Mouse (Mus musculus) thymus, postnatal 4 days (tissue): ENCODE data around the gene Cab39.
"Not testable (repeated sequence)": the region's sequence is repeated elsewhere in the genome, so short reads cannot be mapped to it uniquely, and the experiment has no call there.

Experiments
- DNase-seq: peaks from one replicate; pipeline ENCODE4 v3.0.0; 2021

Cab39 gene

DNA sequence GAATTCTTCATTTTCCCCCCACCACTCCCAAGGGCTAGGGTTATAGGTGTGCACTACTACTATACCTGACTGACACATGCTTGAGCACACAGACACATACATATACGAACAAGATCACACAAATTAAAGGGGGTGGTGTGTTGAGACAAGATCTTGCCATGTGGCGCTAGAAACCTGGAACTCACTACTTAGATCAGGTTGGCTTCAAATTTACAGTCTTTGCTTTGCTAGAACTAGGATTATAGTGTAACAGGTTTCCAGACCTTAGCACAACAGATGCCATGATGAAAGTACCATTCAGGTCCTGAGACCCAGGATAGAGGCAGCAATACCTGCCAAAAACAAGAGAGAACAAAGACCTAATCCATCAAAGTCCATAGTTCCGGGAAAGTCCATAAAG is 1.8 kb upstream of the Cab39 start:
- DNase-seq = no peak

DNA sequence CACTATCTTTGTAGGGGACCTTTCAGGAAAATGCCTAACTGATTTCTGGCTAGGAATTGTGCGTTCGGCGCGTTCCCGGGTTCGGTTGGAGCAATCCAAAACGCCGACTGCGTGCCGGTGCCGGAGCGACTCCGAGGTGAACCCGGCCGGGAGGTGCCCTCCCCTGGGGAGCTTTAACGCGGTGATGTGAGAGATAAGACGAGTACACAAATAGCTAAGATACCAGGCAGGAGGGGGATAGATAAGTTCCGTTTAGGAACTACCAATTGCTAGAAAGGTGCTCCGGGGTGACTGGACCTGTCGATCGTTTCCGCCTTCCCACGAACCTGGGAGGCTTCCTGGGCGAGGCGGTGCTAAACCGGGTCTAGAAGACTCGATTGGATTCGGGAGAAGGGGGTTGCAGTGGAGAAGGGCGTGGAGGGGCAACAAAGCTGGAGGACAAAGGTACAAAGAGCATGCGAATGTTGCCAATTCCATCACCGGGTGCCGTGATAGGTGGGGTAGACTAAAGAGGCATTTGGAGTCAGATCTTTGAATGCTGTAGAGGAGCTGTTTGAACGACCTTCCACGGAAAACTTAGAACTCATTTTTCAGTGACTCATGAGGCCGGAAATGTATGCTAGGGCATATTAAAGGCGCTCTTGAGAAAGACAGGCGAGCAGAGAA is 998 bp downstream of the Cab39 start:
- DNase-seq = no peak

DNA sequence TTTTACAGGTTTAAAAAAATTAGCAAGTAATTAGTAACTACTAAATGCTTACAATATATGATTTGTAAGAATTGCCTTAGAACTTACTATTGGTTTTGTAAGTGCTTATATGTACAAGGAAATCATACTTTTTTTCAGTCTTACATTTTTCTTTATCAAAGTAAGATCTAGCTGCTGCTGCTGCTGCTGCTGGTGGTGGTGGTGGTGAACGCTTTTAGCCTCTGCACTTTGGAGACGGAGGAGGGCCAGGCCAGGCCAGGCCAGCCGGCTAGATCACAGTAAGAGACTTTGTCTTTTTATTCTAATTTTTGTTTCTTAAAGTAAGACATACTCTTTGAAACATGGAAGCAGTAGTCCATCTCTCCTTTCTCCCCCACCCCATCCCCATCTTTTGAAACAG is 2.0 kb downstream of the Cab39 start:
- DNase-seq = no peak

DNA sequence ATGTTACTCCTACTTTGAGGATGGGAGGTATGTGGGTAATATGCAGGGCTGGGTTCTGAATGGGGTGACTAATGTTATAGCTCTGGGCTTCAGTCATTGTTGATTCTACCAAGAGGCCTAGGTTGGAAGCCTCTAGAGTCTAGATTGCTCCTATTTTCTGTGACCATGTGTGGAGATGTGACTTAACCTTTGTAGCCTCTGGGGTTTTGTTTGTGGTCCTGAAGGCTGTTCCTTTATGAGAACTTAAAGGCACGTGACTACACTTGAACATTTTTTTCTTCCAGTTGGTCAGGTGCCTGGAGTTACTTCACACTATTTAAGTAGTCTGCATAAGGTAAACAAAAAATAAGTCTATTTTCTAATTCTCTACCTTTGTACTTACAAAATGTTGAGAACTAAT is 6.5 kb downstream of the Cab39 start:
- DNase-seq = no peak

DNA sequence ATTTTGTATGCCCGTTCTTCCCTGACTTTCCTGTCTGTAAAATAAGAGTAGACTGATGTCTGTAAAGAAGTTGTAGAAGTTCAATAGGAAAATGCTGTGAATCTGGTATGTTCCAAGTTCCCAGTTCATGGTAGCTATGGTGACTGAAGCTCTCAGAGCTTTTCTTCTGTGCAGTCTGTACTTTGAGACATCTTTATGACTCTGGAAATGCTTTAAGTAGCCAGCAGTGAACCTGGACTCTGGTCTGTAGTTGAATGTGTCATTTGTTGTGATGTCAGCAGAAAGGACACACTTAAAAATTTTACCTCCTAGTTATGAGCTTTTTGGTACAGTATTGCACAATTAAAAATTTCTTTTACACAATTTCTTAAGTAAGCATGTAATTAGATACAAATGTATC is 9.3 kb downstream of the Cab39 start:
- no peak for DNase-seq

DNA sequence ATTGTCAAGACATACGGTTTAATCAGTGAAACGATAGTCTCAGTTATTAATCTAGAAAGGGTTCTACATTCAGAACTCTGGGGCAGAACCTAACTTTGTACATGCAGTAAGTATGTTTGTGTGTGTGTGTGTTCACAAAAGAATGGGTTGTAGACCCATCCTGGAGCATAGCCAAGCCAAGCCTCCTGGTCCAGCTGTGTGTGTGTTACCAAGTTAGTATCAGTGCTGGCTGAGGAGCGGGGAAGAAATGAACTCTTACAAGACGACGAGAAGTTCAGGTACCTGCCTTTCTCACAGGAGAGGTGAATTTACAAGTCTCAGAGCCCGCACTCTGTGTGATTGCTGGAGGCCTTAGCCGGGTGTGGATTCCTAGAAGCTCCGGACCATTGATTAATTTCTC is 11.3 kb downstream of the Cab39 start:
- DNase-seq = no peak

DNA sequence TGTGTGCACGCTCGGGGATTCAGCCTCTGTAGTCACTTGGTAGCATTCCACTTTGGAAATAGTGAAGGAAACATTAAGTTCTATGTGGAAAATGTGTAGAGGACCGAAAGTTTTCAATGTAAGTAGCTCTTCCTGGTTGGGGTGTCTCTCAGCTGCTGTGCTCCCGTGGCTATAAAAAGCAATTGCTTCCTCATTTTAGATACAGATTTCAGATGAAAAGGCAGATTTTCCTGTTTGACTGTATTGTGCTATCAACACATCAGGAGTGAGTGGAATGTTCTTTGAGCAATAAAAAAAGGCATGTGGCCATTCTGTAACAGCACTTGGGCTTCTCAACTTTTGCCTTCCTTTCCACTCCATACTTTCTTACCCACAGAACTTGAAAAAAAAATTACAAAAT is 16.0 kb downstream of the Cab39 start:
- no peak for DNase-seq

DNA sequence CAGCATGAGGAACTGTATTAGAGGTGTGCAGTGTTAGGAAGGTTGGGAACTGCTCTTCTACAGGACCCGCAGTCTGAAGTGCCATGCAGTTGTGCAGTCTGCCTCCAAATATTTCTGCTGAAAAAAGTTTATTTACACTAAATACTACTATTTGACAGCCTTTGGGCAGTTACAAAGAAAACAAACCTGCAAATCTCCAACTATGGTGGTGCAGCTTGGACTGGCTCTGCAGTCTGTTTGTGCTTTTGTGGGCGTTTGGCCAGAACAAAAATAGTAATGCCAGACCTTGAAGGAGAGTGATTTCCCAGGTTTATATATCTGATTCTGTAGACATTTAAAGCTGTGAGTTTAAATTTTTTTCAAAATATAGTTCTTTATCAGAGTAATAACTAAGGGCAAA is 17.1 kb downstream of the Cab39 start:
- no peak for DNase-seq

DNA sequence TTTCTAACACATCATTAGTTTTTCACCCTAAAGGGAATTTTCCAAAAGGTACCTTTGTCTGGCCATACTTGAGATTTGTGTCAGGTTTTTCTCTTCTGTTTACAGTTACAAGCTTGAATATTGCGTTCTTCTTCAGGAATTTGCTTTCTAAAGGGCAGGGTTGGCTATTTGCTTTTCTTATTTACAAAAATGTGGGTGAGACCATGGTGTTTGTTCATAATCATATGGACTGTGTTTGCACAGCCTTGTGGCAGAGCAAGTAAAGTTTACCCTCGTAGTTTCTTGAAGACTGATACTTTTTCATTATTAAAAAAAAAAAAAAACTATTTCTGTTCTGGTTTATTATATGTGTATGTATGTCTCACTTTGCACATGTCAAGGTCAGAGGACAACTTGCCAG is 17.5 kb downstream of the Cab39 start:
- DNase-seq = no peak

DNA sequence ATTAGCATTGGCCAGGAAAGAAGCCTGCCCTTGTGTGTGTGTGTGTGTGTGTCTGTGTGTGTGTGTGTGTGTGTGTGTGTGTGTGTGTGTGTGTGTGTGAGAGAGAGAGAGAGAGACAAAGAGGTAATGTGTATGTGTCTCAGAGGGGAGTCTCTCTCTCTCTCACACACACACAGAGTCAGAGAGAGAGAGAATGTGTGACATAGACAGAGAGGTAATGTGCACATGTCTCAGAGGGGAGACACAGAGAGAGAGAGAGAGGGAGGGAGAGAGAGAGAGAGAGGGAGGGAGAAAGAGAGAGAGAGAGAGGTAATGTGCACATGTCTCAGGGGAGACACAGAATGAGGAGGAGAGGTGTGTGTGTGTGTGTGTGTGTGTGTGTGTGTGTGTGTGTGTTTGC is 21.0 kb downstream of the Cab39 start:
- DNase-seq = not testable (repeated sequence)

DNA sequence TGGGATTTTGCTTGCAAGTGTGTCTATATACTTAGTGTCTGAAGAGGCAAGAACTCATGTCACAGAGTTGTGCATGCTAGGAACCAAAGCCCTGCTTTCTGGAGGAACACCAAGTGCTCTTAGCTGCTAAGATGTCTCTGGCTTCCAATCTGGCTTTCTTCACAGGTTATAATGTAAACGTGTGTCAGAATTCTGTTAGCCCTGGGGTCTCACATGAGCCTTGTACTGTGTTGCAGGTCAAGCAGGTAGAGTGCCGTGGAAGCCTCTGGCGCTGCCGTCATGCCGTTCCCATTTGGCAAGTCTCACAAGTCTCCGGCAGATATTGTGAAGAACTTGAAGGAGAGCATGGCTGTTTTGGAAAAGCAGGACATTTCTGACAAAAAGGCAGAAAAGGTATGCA is 24.9 kb downstream of the Cab39 start:
- no peak for DNase-seq

DNA sequence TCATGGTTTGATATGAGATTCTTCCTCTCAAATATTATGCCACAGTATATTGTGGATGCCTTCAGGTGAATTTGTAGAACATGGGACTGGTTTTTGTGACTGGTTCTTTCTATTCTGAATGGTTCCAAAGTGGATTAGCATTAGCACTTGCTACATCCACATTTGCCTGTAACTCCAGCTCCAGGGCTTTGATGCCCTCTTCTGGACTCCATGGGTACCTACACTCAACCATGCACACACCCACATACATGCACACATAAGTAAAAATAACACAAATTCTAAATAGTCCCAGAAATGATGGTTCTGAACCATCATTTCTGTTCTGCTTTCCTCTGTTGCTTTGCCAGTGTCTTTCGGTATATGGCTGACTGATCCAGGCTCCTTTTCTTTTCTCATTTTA is 26.5 kb downstream of the Cab39 start:
- DNase-seq = no peak

DNA sequence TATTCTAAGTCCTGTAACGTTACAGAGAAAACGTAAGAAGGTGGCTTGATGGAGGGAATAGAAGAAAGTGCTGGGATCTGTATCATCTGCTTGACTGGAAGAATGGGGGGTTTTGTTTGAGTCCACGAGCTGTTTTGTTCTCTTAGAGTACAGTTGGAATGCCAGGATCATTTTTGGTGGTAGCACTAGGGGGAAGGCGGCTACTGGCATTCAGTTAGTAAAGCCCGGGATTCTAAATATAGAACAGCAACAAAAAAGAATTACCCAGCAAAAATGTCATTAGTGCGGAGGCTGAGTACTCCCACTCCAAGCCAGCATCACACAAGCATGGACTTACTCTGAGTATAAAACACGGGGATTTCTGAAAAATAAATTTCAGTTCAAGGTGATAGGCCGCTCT is 29.0 kb downstream of the Cab39 start:
- no peak for DNase-seq

DNA sequence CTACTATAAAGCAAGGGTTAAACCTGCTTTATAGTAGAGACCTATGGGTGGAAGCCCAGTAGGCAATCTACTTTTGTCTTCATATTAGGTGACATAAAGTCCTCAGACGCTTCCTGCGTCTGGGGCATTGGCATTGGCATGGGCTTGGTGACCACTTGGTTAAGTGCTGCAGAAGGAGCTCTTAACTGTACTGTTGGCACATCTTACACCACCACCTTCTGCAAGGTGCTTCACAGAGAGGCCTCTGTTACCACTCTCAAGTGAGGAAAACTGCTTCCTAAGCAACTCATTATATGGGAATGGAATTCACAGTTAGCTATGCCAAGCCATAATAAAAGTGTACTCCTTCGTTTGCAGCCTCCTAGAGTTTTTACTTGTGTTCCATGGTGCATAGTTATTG is 31.7 kb downstream of the Cab39 start:
- DNase-seq = no peak

DNA sequence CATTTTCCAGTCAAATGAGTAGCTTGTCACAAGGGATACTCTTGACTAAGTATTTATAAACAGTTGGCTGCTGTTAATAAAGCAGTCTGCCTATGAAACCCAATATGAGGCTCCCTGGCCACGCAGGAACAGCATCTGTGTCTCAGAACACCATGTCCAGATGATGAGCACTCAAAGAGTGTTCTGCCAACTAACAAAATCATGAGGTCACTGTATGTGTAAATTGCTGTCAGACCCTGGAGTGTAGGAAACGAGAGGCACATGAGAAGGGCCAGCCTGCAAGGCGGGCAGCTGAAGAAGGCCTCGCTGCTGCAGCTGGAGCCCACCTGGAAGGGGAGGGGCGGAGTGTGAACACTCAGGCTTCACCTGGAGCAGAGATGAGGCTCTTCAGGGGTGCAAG is 33.9 kb downstream of the Cab39 start:
- DNase-seq = no peak

DNA sequence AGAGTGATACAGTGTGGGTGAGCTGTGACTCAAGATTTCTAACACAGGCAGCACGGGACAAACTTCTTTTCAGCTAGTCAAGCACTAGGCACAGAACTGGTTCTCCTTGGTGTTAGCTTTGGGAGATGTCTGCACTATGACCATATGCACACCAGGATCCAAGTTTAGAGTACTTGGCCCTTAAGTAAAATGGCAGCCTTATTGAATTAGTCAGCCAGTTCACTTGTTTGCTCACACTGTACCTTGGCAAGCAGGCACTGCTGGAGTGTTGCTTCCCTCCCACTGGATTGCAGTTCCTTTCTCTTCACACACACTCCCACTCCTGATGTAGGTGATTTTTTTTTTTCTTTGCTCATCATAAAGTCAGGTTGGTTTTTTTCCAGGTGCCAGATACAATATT is 35.8 kb downstream of the Cab39 start:
- DNase-seq = no peak

DNA sequence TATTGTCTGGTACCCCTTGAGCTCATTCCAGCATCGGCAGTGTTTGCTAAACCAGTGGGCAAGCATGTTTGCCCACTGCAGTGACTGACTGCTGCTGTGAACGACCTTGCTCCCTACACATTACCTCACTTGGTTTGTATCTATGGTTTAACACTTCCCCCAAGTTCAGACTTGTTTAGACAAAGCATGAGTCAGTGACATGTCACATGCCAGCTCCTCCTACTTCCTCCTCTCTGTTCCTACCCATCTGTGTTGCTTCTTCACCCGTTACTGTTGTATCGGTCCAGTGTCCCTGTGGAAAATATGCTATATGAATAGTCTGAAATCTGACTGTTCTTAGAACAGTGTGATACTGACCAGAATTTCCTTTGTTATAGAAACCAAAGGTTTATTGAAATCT is 44.8 kb downstream of the Cab39 start:
- no peak for DNase-seq

DNA sequence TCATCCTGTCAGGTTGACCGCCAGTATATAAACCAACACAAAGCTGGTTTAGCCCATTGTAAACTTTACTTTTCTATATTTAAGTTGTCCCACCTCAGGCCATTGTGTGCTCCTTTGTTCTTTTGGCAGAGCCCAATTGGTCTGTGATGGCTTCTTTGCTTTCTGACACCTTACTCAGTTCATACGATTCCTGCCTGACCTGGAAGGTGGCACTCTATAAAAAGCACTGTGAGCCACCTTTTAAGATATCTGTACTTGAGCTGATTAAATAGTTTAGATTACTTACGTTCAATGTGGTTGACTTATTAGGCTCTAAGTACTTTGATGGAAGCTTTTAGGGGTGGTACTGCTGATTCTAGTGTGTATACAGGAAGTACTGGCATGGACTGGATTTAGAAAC is 46.1 kb downstream of the Cab39 start:
- DNase-seq = no peak

DNA sequence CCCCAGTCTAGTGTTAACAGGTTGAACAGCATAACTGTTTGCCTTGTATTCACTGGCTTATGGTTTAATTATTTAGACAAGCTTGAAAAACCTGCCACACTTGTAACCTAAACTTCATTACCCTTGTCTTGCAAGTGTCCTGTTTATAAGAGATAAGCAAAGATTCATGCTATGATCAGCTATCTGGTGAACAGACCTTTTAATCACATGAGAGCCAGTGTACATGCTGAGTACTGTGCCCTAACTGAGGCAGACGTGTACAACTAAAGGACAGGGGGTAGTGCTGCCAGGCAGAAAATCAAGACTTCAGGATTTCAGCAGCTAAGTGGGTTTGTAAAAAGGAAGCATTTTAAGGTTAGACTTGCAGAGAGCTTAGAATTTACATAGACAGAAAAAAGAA is 46.5 kb downstream of the Cab39 start:
- DNase-seq = no peak

DNA sequence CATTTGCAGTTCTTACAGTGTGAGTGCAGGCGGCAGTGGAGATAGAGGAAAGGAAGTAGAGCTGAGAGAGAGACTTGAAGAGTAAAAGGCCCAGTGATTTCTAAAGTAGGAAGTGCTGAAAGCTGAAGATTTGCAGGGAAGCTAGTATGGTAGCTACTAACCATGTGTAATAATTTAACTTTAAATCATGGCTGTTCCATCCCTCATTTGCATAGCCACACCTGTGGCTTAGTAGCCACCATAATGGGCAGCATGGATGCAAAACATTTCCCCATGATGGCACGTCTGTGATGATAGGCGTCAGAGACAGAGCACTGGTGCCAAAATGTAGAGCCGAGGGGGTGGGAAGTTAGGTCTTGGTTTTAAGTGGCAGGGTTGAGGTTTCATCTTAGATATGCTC is 47.2 kb downstream of the Cab39 start:
- DNase-seq = no peak

DNA sequence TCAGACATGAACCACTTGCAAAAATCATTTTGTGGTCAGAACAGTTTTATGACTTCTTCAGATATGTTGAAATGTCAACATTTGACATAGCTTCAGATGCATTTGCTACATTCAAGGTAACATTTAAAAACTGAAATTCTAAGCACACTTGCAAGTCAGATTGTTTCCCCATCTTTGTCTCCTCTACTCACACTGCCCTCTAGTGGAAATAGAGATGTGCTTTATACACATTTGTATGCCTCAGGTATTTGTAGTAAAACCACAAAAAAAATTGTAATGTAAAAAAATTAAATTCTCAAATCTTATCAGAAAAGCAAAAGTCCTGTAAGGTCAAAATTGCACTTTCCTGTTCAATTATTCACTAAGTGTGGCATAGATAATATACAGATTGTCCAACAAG is 49.0 kb downstream of the Cab39 start:
- no peak for DNase-seq

DNA sequence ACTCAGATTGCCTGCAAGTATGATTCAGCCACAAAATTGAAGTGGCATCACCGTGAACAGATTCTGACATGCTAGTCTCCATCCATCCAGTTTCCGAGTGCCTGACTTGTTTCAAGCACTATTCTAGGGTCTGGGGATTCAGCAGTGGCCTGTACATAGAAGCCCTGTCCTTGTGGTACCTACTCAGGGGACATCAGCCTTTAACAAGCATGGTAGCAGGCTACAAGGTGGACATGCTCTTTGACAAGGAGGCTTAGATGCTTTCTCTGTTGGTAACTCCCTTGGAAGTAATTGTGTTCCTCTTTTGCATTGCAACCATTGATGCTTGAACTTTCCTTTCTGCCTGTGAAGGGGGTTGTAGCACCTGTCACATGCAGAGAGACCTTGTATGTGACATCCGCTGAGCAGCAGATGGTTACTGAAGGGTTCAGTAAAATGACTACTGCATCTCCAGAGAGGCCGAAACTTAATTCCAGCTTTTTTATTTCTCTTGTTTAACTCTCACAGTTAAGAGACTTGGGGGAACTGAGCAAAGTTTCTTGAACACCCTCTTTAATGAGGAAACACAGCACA is 50.1 kb downstream of the Cab39 start:
- DNase-seq = no peak

DNA sequence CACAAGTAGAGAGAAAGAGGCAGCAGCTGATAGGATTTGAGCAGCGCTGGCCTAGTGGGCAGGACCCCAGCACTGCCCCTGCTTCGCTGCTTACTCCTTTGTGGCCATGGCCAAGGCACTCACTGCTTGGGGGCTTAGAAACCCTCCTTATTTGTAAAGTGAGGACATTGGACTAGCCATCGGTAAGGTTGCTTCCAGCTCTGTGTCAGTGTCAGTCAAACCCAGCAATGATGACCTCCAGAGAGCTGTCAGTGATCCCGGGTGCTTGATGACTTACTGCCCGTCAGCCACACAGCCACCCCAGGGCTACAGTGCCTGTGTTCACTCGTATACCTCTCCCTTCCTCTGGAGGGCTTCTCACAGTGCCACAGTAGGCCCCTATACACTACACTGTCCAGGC is 51.7 kb downstream of the Cab39 start:
- no peak for DNase-seq

DNA sequence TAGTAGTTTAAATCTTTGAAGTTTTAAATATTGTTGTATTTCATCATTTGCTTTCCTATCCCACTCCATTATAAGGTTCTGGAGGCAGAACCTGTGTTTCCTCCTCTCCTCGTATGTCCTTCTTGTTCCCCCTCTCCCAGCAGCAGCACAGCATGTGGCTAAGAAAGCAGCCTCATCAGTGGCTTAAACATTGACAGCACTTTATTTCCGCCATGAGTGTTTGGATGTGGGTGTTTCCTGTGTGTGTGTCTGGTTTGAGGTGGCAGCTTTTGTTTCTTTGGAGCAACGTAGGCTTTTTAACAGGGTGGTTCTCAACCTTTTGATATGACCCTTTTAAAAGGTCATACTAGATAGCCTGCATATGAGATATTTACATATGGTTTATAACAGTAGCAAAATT is 52.2 kb downstream of the Cab39 start:
- DNase-seq = no peak

DNA sequence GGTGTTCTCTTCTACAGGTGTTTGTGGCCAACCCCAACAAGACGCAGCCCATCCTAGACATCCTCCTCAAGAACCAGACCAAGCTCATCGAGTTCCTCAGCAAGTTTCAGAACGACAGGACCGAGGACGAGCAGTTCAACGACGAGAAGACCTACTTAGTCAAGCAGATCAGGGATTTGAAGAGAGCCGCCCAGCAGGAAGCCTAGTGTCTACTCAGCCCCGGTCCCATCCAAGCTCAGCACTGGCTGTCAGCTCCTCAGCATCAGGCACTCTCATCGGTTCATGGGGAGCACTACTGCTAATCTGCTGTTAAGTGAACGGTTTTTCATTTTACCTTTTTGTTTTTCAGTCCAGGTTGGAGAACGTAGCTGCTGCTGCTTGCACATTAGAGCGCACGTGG is 55.8 kb downstream of the Cab39 start:
- no peak for DNase-seq

DNA sequence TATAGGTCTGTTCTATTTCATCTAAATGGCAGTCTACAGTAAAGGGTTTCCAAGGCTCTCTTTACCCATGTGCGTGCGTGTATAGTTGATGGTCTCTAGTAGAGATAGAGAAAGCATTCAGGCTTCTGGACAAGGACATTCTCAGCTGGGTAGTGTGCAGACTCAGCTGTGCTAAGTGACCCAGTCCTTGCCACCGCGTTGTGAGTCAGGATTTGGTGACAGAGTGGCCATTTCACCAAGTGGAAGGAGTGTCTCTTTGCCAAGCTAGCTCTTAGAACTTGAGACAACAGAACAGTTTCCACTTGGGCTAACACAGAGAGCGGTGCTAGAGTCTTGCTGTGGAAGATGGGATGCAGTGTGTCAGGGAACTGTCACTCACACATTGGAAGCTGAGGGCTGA is 57.6 kb downstream of the Cab39 start:
- DNase-seq = no peak
